Mouse (Mus musculus): ENCODE results near the gene Slc4a1ap. TPM values are rescaled to one million over a fixed set of nuclear protein-coding genes. Genes with fewer than 3 reads are reported as not detected.
"Not testable (repeated sequence)": the region's sequence is repeated elsewhere in the genome, so short reads cannot be mapped to it uniquely, and the experiment has no call there.

Slc4a1ap gene
- polyA plus RNA-seq, 1 experiment from 2014 or later: 38.1 TPM

DNA sequence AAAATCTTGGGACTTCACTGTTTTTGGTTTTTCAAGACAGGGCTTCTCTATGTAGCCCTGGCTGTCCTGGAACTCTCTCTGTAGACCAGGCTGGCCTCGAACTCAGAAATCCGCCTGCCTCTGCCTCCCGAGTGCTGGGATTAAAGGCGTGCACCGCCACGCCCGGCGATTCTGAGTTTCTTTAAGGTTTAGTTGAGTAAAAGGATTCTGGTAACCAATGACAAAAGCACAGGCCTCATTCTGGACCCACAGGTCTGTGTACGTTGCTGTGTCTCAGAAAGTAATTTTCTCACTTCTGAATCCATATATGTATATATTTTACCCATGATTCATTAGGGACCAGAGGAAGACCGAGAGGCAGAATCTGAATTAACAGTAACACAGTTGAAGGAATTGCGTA, 912 bp downstream of the Slc4a1ap start, which contains the start of gene Supt7l:
Gene Supt7l (minus strand): TSS at position 101 of the 400 bp plus-strand sequence.
- peak within 1 kb of the TSS; percentile 95 for H3K4me3 ChIP-seq (replicated peaks)
- H3K4me1 ChIP-seq: peaks cover 46% of the 10 kb centered on the region
- H3K9me3 ChIP-seq (replicated peaks); H3K27me3 ChIP-seq (replicated peaks); ATAC-seq (ENCODE audit: low FRiP score): not testable (repeated sequence)
- H3K9ac ChIP-seq (replicated peaks): peak within 1 kb of the TSS; percentile 86
- peak within 1 kb of the TSS; percentile 97 for H3K4me2 ChIP-seq
- WGBS: 77% methylated on average over 11 of the region's 11 CpGs
- peaks cover 41% of the 10 kb centered on the region for H3K36me3 ChIP-seq
- H3K27ac ChIP-seq (replicated peaks): peak within 1 kb of the TSS; percentile 88

GRCm38 (mm10) chr5:31528560-31528959, 1.8 kb downstream of the Slc4a1ap start:
- Histone ChIP-seq H3K4me2 (peak overlapping the region; percentile 97; the same call in 1 of the 2 replicates), H3K9ac (replicated peaks) (no peak overlapping the region), H3K4me3 (replicated peaks) (no peak overlapping the region), H3K27me3 (replicated peaks) (no peaks in the 10 kb centered on the region), H3K4me1 (peaks cover 46% of the 10 kb centered on the region), H3K9me3 (replicated peaks) (no peaks in the 10 kb centered on the region), H3K27ac (replicated peaks) (no peak overlapping the region), H3K36me3 (peaks cover 44% of the 10 kb centered on the region)
- WGBS: 62% methylated on average over 2 of the region's 2 CpGs
- no peak for ATAC-seq (ENCODE audit: low FRiP score)

DNA sequence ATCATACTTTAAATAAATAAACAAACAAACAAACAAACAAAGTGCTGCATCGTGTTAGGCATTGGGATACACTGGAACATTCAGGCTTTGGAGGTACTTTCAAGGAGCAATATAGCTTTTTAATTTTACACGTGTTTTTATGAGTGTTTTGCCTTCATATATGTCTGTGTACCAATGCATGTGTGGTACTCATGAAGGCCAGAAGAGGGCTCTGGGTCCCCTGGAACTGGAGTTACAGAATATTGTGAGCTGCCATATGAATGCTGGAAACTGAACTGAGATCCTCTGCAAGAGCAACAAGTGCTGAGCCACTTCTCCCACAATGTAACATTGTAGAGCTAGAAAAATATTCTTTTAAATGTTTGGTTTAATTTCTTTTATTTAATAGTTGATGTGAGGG, 8.4 kb downstream of the Slc4a1ap start:
- H3K27me3 ChIP-seq (replicated peaks): no peaks in the 10 kb centered on the region
- WGBS: 89% methylated on average over 2 of the region's 2 CpGs
- H3K9ac ChIP-seq (replicated peaks): no peak overlapping the region
- no peaks in the 10 kb centered on the region for H3K4me1 ChIP-seq
- no peak overlapping the region for H3K4me2 ChIP-seq
- no peaks in the 10 kb centered on the region for H3K9me3 ChIP-seq (replicated peaks)
- ATAC-seq (ENCODE audit: low FRiP score): no peak
- no peak overlapping the region for H3K4me3 ChIP-seq (replicated peaks)
- H3K27ac ChIP-seq (replicated peaks): no peak overlapping the region
- H3K36me3 ChIP-seq: peaks cover 81% of the 10 kb centered on the region

- no peaks in the 10 kb centered on the region for H3K9me3 ChIP-seq (replicated peaks)
- 11% methylated on average over 1 of the region's 1 CpGs for WGBS
- no peak for ATAC-seq (ENCODE audit: low FRiP score)
- peaks cover 47% of the 10 kb centered on the region for H3K36me3 ChIP-seq
- H3K4me1 ChIP-seq: no peaks in the 10 kb centered on the region
- H3K4me3 ChIP-seq (replicated peaks): no peak overlapping the region
- no peak overlapping the region for H3K4me2 ChIP-seq
- H3K9ac ChIP-seq (replicated peaks): no peak overlapping the region
- H3K27ac ChIP-seq (replicated peaks): no peak overlapping the region
- no peaks in the 10 kb centered on the region for H3K27me3 ChIP-seq (replicated peaks)
Measured at GRCm38 (mm10) chr5:31559401-31559800, 32.6 kb downstream of the Slc4a1ap start.

DNA sequence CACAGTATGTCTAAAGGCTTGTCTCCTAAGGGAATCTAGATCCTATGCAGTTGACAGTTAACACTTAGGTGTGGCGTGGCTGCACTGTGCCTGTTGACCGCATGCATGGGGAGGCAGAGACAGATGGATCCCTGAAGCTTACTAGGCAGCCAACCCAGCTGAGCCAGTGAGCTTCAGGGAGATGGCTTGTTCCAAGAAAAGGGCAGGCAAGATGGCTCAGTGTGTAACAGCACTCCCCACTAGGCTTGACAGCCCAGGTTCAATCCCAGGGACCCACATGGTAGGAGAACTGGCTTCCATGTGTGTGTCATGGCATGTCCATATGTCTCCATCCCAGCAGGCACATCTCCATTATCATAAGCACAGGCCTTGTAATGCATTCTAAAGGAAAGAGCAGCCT, 33.6 kb downstream of the Slc4a1ap start:
- H3K9ac ChIP-seq (replicated peaks): no peak overlapping the region
- 97% methylated on average over 2 of the region's 2 CpGs for WGBS
- peaks cover 39% of the 10 kb centered on the region for H3K36me3 ChIP-seq
- H3K27me3 ChIP-seq (replicated peaks): no peaks in the 10 kb centered on the region
- H3K4me2 ChIP-seq: no peak overlapping the region
- no peaks in the 10 kb centered on the region for H3K9me3 ChIP-seq (replicated peaks)
- no peak overlapping the region for H3K4me3 ChIP-seq (replicated peaks)
- ATAC-seq (ENCODE audit: low FRiP score): no peak
- no peak overlapping the region for H3K27ac ChIP-seq (replicated peaks)
- no peaks in the 10 kb centered on the region for H3K4me1 ChIP-seq

GRCm38 (mm10) chr5:31562036-31562666, 35.4 kb downstream of the Slc4a1ap start:
- H3K4me3 ChIP-seq (replicated peaks): no peak overlapping the region
- ATAC-seq (ENCODE audit: low FRiP score): no peak
- WGBS: 91% methylated on average over 7 of the region's 7 CpGs

GRCm38 (mm10) chr5:31563496-31563895, 36.7 kb downstream of the Slc4a1ap start:
- no peak overlapping the region for H3K27ac ChIP-seq (replicated peaks)
- H3K27me3 ChIP-seq (replicated peaks): no peaks in the 10 kb centered on the region
- 7% methylated on average over 6 of the region's 6 CpGs for WGBS
- no peaks in the 10 kb centered on the region for H3K4me1 ChIP-seq
- H3K9ac ChIP-seq (replicated peaks): no peak overlapping the region
- no peaks in the 10 kb centered on the region for H3K9me3 ChIP-seq (replicated peaks)
- 0 out of 2 replicates have a peak, but pooled peaks have one; percentile 50 for ATAC-seq (ENCODE audit: low FRiP score)
- no peak overlapping the region for H3K4me3 ChIP-seq (replicated peaks)
- peaks cover 26% of the 10 kb centered on the region for H3K36me3 ChIP-seq
- no peak overlapping the region for H3K4me2 ChIP-seq

More at GRCm38 (mm10) chr5:31562036-31562666, 35.4 kb downstream of the Slc4a1ap start:
- no peaks in the 10 kb centered on the region for H3K9me3 ChIP-seq (replicated peaks)
- no peak overlapping the region for H3K4me2 ChIP-seq
- no peaks in the 10 kb centered on the region for H3K27me3 ChIP-seq (replicated peaks)
- H3K4me1 ChIP-seq: no peaks in the 10 kb centered on the region
- H3K9ac ChIP-seq (replicated peaks): no peak overlapping the region
- peaks cover 30% of the 10 kb centered on the region for H3K36me3 ChIP-seq
- H3K27ac ChIP-seq (replicated peaks): no peak overlapping the region

- ATAC-seq (ENCODE audit: low FRiP score): no peak
- no peak overlapping the region for H3K9ac ChIP-seq (replicated peaks)
- H3K27ac ChIP-seq (replicated peaks): no peak overlapping the region
- no peaks in the 10 kb centered on the region for H3K9me3 ChIP-seq (replicated peaks)
- no peaks in the 10 kb centered on the region for H3K4me1 ChIP-seq
- no peak overlapping the region for H3K4me2 ChIP-seq
- no peaks in the 10 kb centered on the region for H3K27me3 ChIP-seq (replicated peaks)
- WGBS: 48% methylated on average over 7 of the region's 7 CpGs
- peaks cover 26% of the 10 kb centered on the region for H3K36me3 ChIP-seq
- no peak overlapping the region for H3K4me3 ChIP-seq (replicated peaks)
Measured at GRCm38 (mm10) chr5:31563905-31564304, 37.1 kb downstream of the Slc4a1ap start.

GRCm38 (mm10) chr5:31564976-31565375, 38.2 kb downstream of the Slc4a1ap start:
- Histone ChIP-seq H3K27ac (replicated peaks) (no peak overlapping the region), H3K4me1 (no peaks in the 10 kb centered on the region), H3K9ac (replicated peaks) (no peak overlapping the region), H3K4me3 (replicated peaks) (no peak overlapping the region), H3K36me3 (peaks cover 22% of the 10 kb centered on the region), H3K9me3 (replicated peaks) (no peaks in the 10 kb centered on the region), H3K27me3 (replicated peaks) (no peaks in the 10 kb centered on the region), H3K4me2 (no peak overlapping the region)
- no peak for ATAC-seq (ENCODE audit: low FRiP score)
- WGBS: 96% methylated on average over 4 of the region's 4 CpGs

DNA sequence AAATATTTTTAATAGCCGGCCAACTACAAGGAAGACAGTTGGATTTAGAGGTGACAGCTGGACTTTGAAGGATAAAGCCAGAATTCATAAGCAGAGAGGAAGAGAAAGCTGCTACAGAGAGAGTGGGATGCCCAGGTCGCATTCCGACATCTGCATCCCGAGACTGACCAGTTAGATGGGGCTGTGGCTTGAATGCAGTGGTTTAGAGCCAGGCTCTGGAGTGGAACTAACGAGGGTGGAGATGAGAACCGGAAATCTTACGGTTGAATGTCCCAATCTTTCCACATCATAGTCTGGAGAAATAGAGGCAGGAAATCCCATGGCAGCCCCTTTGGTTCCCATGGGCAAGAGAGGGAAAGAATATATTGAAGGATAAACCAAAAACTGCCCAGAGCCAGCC, 39.2 kb downstream of the Slc4a1ap start:
- H3K27me3 ChIP-seq (replicated peaks): no peaks in the 10 kb centered on the region
- H3K4me3 ChIP-seq (replicated peaks): no peak overlapping the region
- H3K9ac ChIP-seq (replicated peaks): no peak overlapping the region
- H3K9me3 ChIP-seq (replicated peaks): no peaks in the 10 kb centered on the region
- ATAC-seq (ENCODE audit: low FRiP score): no peak
- H3K36me3 ChIP-seq: peaks cover 14% of the 10 kb centered on the region
- 71% methylated on average over 7 of the region's 7 CpGs for WGBS
- H3K4me2 ChIP-seq: no peak overlapping the region
- H3K4me1 ChIP-seq: peaks cover 5% of the 10 kb centered on the region
- no peak overlapping the region for H3K27ac ChIP-seq (replicated peaks)

DNA sequence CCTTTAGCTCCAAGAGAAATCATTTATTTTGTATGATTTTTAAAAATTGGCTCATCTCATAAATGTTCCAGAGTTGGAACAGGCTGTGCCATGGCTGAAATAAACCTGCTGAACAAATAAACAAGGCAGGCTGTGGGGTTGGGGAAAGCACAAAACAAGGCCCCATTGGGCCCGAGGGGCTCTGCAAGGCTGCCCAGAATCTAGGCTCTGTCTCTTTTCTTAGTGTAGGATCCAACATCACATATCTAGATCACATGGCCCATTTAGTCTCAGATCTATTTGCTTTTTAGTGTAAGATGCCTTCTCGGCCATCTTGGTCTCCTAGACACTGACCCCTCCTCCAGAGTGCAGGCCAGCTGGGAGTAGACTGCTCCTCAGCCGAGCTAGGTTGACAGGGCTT, 39.7 kb downstream of the Slc4a1ap start:
- Histone ChIP-seq H3K4me1 (peaks cover 10% of the 10 kb centered on the region), H3K27ac (replicated peaks) (no peak overlapping the region), H3K4me3 (replicated peaks) (no peak overlapping the region), H3K9ac (replicated peaks) (no peak overlapping the region), H3K9me3 (replicated peaks) (no peaks in the 10 kb centered on the region), H3K27me3 (replicated peaks) (no peaks in the 10 kb centered on the region), H3K4me2 (no peak overlapping the region), H3K36me3 (peaks cover 14% of the 10 kb centered on the region)
- ATAC-seq (ENCODE audit: low FRiP score): peak; percentile 50; the same call in 1 of the 2 replicates
- 47% methylated on average over 3 of the region's 3 CpGs for WGBS

DNA sequence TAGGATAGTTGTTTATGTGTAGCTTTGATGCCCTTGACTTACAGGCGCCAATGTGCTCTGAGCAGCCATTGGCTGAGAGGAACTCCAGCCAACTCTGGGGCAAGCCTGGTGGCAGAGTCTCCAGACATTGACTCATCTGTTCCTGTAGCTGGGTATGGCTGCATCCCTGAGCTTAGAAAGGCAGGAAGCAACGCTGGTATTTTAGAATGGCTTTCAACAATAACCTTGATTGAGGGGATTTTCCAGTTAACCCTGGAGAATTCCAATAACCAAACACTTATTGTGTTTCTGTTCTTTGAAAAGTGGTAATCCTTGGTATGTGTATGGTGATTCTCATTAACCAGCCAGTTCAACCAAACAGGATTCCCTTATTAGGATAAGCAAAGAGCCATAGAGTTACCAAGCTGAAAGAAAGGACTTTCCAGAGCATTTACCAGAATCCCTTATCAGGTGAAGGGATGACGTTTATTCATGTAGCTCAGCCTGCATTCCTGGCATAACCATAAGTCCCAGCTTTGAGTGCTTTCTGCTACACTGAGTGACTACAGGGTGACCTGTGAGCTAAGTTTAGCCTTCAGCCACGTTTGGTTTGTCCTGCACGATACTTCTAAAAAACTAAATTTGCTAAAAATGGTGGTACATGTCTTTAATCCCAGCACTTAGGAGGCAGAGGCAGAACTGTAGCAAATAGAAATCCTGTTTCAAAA, 41.3 kb downstream of the Slc4a1ap start:
- no peak overlapping the region for H3K4me3 ChIP-seq (replicated peaks)
- WGBS: 88% methylated on average over 5 of the region's 5 CpGs
- no peak for ATAC-seq (ENCODE audit: low FRiP score)

More for the DNA sequence above, 41.3 kb downstream of the Slc4a1ap start:
- H3K27me3 ChIP-seq (replicated peaks): no peaks in the 10 kb centered on the region
- no peaks in the 10 kb centered on the region for H3K9me3 ChIP-seq (replicated peaks)
- H3K4me1 ChIP-seq: peaks cover 11% of the 10 kb centered on the region
- no peaks in the 10 kb centered on the region for H3K36me3 ChIP-seq
- no peak overlapping the region for H3K4me2 ChIP-seq
- H3K27ac ChIP-seq (replicated peaks): no peak overlapping the region
- no peak overlapping the region for H3K9ac ChIP-seq (replicated peaks)

Measured in neural tube, embryonic 15.5 days (tissue).